Mouse (Mus musculus): ENCODE measurements around the gene Chrdl2.

DNA sequence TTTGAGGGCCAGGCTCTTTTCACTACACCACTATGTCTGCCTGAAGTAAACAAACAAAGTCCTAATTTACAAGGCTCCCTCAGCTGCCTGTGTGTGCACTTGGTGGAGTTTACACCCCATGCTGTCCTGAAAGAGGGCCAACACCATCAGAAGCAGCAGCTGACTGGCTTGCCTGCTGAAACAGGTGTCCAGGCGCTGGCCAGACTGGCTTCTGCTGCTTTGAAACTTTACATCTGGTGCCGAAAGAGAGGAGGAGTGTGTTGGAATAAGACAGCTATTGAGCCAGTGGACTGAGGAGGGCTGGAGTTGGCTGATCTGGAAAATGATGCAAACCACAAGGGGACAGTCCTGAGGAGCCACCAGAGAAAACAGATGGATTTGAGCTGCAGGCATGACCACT is 68.0 kb downstream of the Chrdl2 start:
- TF ChIP-seq CTCF (IDR thresholded peaks at IDR 0.05; ENCODE audit: extremely low read depth, insufficient read depth, insufficient read length, insufficient replicate concordance) (no peak), POLR2A (IDR thresholded peaks at IDR 0.05; ENCODE audit: low read depth, low read length) (no peak)

All from spleen, adult 2 months (tissue).